Mouse (Mus musculus): ENCODE data around the gene Rnaseh2b. TPM values are rescaled to one million over a fixed set of nuclear protein-coding genes. Genes with fewer than 3 reads are reported as not detected.

Rnaseh2b gene
- total and polyA plus RNA-seq, 2 experiments from 2014 or later: 21.3 to 40.3 TPM

DNA sequence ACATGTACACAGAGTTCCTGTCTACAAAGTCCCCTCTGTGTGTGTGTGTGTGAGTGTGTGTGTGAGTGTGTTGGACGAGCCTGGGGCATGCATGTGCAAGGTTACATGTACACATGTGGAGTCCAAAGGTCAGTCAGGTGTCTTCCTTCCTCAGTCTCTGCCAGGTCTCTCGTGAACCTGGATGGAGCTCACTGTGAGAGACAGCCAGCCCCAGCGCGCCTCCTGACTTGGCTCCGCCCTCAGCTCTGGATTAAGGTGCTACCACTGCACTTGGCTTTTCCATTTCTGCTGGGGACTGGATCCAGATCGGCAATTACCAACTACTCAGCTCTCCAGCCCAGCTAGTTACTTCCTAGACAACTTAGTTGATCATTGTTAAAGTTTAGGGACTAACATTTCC lies 36.2 kb downstream of the Rnaseh2b start:
- no peak overlapping the region for H3K4me2 ChIP-seq (ENCODE audit: low read depth)
- H3K4me1 ChIP-seq (ENCODE audit: insufficient read depth): peaks cover 13% of the 10 kb centered on the region
- no peaks in the 10 kb centered on the region for H3K9me3 ChIP-seq (ENCODE audit: low read length)
- no peak overlapping the region for H3K9ac ChIP-seq
- H3K36me3 ChIP-seq (ENCODE audit: insufficient read depth): no peaks in the 10 kb centered on the region
- 49% methylated on average over 6 of the region's 6 CpGs for WGBS
- DNase-seq: no peak
- TF ChIP-seq CTCF (IDR thresholded peaks at IDR 0.05; ENCODE audit: low read depth): no peak
- ATAC-seq: no peak
- no peak overlapping the region for H3K4me3 ChIP-seq (ENCODE audit: low read depth, low read length)
- no peaks in the 10 kb centered on the region for H3K27me3 ChIP-seq (ENCODE audit: insufficient read depth, low read length)
- H3K27ac ChIP-seq (ENCODE audit: low read depth, low read length): no peak overlapping the region

DNA sequence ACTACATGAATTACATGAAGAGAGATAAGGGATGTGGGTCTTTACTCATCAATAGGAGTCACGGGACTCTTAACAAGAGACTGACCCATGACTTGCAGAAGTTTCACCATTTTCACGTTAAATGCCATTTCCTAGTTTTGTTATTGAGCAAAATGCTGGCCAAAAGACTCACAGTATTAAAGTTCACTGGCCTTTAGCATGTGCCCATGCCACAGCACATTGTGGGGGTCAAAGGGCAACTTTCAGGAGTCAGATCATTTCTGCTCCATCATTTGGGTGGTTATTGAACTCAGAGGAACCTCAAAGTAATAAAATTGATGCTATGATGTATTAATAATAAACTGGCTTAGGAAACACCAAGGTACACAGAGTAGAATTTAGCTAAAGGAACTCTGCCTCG lies 37.2 kb downstream of the Rnaseh2b start:
- Histone ChIP-seq H3K9ac (no peak overlapping the region), H3K4me1 (ENCODE audit: insufficient read depth) (peaks cover 13% of the 10 kb centered on the region), H3K4me3 (ENCODE audit: low read depth, low read length) (no peak overlapping the region), H3K9me3 (ENCODE audit: low read length) (no peaks in the 10 kb centered on the region), H3K4me2 (ENCODE audit: low read depth) (no peak overlapping the region), H3K27ac (ENCODE audit: low read depth, low read length) (no peak overlapping the region), H3K27me3 (ENCODE audit: insufficient read depth, low read length) (no peaks in the 10 kb centered on the region), H3K36me3 (ENCODE audit: insufficient read depth) (no peaks in the 10 kb centered on the region)
- ATAC-seq (no peak), DNase-seq (no peak)
- 82% methylated on average over 3 of the region's 3 CpGs for WGBS
- TF ChIP-seq CTCF (IDR thresholded peaks at IDR 0.05; ENCODE audit: low read depth): no peak

DNA sequence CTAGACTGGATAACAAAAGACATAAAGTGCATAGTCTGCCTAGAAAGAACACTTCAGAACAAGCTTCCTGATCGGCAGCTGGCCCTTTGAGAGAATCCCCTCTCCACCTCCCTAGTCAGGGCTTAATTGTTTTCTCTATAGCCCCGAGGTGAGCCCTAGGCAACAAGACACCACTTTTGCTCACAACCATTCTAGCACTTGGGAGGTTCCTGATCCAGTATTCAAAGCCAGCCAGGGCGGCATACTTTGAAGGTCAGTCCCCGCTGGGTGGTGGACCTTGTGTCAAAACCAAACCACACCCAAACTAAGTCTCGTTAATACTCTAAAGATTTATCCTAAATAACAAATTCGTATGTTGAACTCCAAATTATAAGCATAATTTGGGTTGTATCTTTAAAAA lies 39.1 kb downstream of the Rnaseh2b start:
- H3K36me3 ChIP-seq (ENCODE audit: insufficient read depth): no peaks in the 10 kb centered on the region
- ATAC-seq (no peak), DNase-seq (no peak)
- TF ChIP-seq CTCF (IDR thresholded peaks at IDR 0.05; ENCODE audit: low read depth): no peak
- WGBS: 7% methylated on average over 6 of the region's 6 CpGs
- peak overlapping the region; percentile 88; the same call in 1 of the 2 replicates for H3K27ac ChIP-seq (ENCODE audit: low read depth, low read length)
- peak overlapping the region; percentile 74 for H3K9ac ChIP-seq
- no peaks in the 10 kb centered on the region for H3K9me3 ChIP-seq (ENCODE audit: low read length)
- peaks cover 13% of the 10 kb centered on the region for H3K4me1 ChIP-seq (ENCODE audit: insufficient read depth)
- H3K27me3 ChIP-seq (ENCODE audit: insufficient read depth, low read length): no peaks in the 10 kb centered on the region
- peak overlapping the region; percentile 74 for H3K4me2 ChIP-seq (ENCODE audit: low read depth)
- peak overlapping the region; percentile 80 for H3K4me3 ChIP-seq (ENCODE audit: low read depth, low read length)

DNA sequence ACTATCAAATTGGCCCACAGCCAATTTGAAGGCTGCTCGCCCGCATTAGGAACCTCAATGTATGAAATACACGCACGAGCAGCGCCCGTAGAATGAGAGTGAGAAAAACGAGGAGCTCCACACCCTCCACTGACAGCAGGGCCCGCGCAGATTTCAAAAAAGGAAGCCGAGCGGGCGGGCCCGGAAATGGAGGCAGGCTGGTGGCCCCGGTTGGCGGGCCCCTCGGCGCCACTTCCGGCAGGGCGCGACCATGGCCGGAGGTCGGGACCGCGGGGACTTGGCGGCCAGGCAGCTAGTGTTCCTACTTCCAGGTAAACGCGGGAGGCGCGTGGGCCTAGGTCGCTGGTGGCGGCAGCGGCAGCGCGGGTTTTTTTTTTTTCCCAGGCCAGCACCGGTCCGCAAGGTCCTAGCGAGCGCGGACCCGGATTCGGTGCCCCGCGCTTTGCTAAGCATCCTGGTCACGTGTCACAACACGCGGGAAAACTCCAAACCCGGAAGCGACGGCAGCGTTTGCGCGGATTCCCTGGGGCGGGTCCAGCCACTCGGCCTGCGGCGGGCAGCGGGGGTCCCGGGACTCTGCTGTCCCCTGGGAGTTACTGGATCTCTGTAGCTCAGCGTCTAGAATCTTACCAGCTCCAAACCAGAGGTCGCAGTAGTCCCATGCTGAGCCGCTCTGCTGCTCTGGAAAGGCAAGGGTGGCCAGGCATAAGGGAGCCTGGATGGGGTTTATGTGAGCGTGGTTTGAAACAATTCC lies 39.7 kb downstream of the Rnaseh2b start:
- peak; percentile 89 for ATAC-seq
- under 1% methylated on average over 62 of the region's 62 CpGs for WGBS
- H3K4me3 ChIP-seq (ENCODE audit: low read depth, low read length): peak overlapping the region; percentile 80

DNA sequence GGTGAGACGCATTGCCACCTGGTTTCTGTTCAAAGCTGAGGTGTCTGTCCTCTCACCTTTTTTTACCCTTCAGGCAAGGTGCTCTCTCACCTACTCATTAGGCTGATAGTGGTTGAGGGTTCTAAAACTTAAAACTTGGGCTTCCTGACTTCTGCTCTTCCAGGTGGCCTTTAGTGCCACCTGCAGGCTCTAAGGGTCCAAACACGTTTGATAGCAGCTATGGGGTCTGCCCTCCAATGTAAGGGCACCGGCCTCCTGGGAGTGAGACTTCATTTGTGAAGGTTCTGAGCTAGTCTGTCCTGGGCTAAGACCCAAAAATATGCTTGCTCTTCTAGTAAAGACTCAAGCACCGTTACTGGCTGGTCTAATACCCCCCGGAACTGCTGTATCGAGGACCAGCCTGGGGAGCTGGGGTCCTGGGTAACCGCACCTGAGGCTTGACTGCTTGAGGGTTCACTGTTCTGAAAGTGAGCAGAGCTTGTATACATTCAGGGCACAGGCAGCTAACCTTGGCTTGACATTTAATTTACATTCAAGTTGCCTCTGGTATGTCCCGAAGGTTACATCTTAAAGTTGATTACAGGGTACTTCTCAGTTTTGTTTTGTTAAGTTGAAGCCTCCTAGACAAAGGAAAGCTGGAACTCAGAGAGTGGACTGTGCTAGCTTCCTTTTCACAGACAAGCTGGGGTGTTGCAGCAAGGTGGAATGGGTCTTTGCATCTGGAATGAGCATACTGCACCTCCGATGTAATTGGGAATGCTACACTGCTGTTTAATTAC lies 41.7 kb downstream of the Rnaseh2b start:
- WGBS: 75% methylated on average over 9 of the region's 9 CpGs
- DNase-seq (no peak), ATAC-seq (no peak)
- no peak overlapping the region for H3K27ac ChIP-seq (ENCODE audit: low read depth, low read length)
- H3K9me3 ChIP-seq (ENCODE audit: low read length): no peaks in the 10 kb centered on the region
- peaks cover 13% of the 10 kb centered on the region for H3K4me1 ChIP-seq (ENCODE audit: insufficient read depth)
- H3K4me2 ChIP-seq (ENCODE audit: low read depth): no peak overlapping the region
- H3K36me3 ChIP-seq (ENCODE audit: insufficient read depth): no peaks in the 10 kb centered on the region
- TF ChIP-seq CTCF (IDR thresholded peaks at IDR 0.05; ENCODE audit: low read depth): peak; percentile 59
- no peak overlapping the region for H3K9ac ChIP-seq
- no peak overlapping the region for H3K4me3 ChIP-seq (ENCODE audit: low read depth, low read length)
- H3K27me3 ChIP-seq (ENCODE audit: insufficient read depth, low read length): no peaks in the 10 kb centered on the region

More for the DNA sequence above, 39.7 kb downstream of the Rnaseh2b start:
- H3K27me3 ChIP-seq (ENCODE audit: insufficient read depth, low read length): no peaks in the 10 kb centered on the region
- H3K36me3 ChIP-seq (ENCODE audit: insufficient read depth): no peaks in the 10 kb centered on the region
- peak overlapping the region; percentile 88 for H3K27ac ChIP-seq (ENCODE audit: low read depth, low read length)
- peak overlapping the region; percentile 74 for H3K4me2 ChIP-seq (ENCODE audit: low read depth)
- TF ChIP-seq CTCF (IDR thresholded peaks at IDR 0.05; ENCODE audit: low read depth): no peak
- peaks cover 13% of the 10 kb centered on the region for H3K4me1 ChIP-seq (ENCODE audit: insufficient read depth)
- peak; percentile 91 for DNase-seq
- H3K9me3 ChIP-seq (ENCODE audit: low read length): no peaks in the 10 kb centered on the region
- peak overlapping the region; percentile 74 for H3K9ac ChIP-seq

DNA sequence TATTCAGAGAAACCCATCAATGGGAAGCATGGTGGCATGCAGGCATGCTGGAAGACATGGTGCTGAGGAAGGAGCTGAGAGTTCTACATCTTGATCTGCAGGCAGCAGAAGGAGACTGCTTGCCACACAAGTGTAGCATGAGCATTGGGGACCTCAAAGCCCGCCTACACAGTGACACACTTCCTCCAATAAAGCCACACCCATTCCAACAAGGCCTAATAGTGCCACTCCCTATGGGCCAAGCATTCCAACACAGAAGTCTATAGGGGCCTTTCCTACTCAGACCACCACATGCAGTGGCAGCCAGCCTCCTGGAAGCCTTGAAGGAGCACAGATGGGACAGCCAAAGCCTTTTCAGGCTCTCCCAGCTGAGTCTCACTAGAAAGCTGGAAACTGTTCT lies 46.8 kb downstream of the Rnaseh2b start:
- peaks cover 3% of the 10 kb centered on the region; the same call in 1 of the 2 replicates for H3K4me1 ChIP-seq (ENCODE audit: insufficient read depth)
- no peaks in the 10 kb centered on the region for H3K9me3 ChIP-seq (ENCODE audit: low read length)
- H3K36me3 ChIP-seq (ENCODE audit: insufficient read depth): no peaks in the 10 kb centered on the region
- H3K4me2 ChIP-seq (ENCODE audit: low read depth): no peak overlapping the region
- no peak overlapping the region for H3K9ac ChIP-seq
- no peaks in the 10 kb centered on the region for H3K27me3 ChIP-seq (ENCODE audit: insufficient read depth, low read length)
- DNase-seq (no peak), ATAC-seq (no peak)
- 87% methylated on average over 1 of the region's 1 CpGs for WGBS
- H3K4me3 ChIP-seq (ENCODE audit: low read depth, low read length): no peak overlapping the region
- no peak overlapping the region for H3K27ac ChIP-seq (ENCODE audit: low read depth, low read length)
- no peak for TF ChIP-seq CTCF (IDR thresholded peaks at IDR 0.05; ENCODE audit: low read depth)
